Mouse (Mus musculus) ES-CJ7 (cell line): ENCODE results near the gene Irx4.

ENCODE experiments used
- DNase-seq: peaks from one replicate; pipeline ENCODE4 v3.0.0; 2011; ENCODE audit warnings: low read depth, low spot score

Gene Irx4

GRCm38 (mm10) chr13:73269891-73270290 lies 9.6 kb downstream of the Irx4 start:
- DNase-seq = no peak

- DNase-seq = no peak
These were observed 10.3 kb downstream of the Irx4 start for GRCm38 (mm10) chr13:73270451-73271081.

GRCm38 (mm10) chr13:73271336-73272242 lies 11.3 kb downstream of the Irx4 start:
- no peak for DNase-seq

- DNase-seq = no peak
These were observed 12.6 kb downstream of the Irx4 start for GRCm38 (mm10) chr13:73272794-73273282.

DNA sequence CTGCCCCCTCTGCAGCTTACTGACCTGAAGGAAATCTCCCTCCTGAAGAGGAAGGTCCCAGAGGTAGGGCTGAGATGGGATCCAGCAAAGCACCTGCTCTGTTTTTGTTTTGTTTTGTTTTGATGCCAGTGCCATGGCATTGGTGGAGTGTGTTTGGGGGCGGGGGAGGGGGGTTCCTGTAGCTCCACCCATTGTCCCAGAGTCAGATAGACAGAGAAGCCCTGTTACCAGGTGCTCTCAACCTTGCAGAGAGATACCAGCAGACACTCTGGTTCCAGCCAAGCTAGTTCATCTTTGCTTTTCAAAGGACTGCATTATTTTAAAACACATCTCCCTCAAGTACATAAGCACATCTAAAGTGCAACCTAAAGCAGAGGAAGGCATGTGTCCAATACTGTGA lies 13.3 kb downstream of the Irx4 start:
- no peak for DNase-seq

DNA sequence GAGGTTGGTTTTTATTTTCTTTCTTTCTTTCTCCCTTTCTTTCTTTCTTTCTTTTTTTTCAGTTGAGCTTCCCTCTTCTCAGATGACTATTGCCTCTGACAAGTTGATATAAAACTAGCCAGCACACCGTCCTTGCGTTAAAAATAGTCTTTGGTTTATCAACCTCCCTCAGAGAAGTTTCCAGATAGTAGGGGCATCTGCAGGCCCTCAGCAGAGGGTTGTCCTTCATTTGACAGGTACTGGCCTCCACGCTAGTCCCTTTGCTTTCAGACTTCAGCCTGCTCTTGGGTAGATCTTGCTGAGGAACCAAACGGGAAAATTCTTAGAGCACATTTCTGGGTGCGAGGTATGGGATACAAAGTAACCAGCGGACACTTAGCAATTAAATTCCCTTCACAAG lies 17.1 kb downstream of the Irx4 start:
- DNase-seq = no peak

- DNase-seq = no peak
These were observed 17.5 kb downstream of the Irx4 start for GRCm38 (mm10) chr13:73277797-73278196.

DNA sequence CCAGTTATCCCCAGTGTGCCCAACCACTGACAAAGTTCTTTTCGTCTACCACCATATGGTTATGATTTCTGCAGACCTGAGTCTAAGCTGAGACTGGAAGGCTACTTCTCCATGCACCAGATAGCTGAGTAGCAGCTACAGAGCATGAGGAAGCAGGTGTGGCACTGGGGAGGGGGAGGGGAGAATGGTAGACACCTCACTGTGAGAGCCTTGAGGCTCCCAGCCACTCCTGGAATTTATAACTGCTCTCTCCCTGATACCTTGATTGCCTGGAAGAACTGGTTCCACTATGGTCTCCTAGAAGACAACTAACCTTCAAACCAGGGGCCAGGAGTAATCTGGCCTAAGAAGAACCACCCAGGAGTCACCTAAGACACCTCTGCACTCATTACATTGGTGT lies 18.9 kb downstream of the Irx4 start:
- DNase-seq = no peak

DNA sequence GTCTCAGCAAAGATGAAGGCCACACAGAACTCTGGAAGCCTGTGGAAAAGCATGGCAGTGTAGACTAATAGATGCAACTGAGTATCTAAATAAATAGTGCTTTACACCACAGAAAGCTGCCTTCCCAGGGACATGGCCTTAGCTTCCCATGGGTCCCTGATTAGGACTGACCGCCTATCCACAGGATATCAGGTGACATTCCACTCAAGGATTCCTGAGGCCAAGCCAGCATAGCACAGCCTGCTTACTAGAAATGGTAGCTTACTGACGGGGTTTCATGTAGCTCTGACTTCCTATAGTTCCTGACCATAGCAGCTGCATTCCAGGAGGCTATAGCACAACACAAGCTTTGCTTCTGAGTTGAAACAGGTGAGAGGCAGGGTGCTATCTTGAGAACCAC lies 22.1 kb downstream of the Irx4 start:
- no peak for DNase-seq

DNA sequence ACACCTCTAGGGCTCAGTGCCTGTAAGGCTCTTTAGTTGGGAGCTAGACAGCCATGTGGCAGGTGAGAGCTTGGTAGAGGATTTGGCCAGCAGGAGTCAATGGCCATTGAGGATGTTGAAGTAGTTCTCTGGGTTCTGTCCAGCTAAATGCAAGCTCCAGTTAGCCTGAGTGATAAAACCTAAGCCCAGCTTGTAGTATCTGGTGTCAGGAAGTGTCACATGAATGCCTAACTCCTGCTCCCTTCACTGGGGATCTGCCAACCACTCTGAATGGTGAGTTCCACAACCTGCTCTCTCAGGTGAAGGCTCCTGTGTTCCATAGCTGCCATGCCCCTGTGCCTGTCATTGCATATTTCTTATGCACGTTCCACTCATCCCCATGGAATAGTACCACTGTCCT lies 23.3 kb downstream of the Irx4 start:
- no peak for DNase-seq

- DNase-seq = no peak
These were observed 29.9 kb downstream of the Irx4 start for GRCm38 (mm10) chr13:73290206-73290605.

DNA sequence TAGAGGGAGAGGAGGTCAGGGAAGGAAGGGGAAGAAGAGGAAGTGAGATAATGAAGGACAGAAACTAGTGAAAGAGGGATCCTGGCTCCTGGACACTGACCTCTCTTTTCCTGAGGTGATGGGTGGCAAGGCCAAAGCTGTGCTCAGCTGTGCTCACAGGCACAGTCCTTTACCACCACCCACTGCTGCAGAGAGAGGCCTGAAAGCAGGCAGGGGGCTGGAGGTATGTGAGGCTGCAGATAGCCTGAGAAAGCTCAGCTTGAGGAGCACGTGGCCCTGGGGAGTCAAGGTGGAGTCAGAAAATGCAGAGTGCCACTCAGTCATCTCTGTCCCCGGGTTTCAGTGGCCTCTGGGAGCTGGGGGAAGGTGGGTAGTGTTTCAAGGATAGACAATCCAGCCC lies 30.8 kb downstream of the Irx4 start:
- no peak for DNase-seq

DNA sequence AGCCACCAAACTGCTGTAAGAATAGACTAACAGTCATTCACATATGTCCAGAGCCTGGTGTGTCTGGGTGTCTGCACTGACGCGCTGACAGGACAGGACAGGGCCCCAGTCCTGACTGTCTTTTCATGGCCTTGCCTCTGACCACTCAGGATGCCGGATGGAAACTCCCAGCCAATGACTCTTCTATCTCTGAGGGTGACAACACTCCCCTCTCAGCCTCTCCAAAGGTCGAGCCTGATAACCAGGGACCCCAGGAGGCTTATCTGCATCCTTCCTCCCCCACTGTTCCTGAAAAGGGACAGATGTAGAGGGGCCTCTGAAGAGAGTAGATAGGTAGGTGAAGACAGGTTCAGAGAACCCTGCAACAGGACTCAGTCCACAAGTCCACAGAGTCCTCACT lies 38.4 kb downstream of the Irx4 start:
- no peak for DNase-seq

DNA sequence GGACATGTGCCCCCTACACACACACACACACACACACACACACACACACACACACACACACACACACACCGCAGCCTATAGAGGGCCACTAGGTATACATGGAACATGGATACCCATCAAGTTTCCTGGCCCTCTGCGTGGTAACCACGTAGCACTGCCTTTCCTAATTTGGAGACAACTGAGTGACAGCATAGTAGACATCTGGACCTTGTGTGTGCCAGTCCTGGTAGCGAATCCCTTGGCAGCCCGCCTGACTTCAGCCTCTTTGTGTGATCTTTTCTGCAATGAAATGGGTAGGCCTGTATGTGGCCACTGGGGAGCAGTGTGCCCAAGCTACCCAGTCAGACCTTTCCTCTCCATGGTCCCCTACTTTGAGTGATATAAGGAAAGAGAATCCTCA lies 39.0 kb downstream of the Irx4 start:
- no peak for DNase-seq

GRCm38 (mm10) chr13:73304729-73305128 lies 44.5 kb downstream of the Irx4 start:
- no peak for DNase-seq

GRCm38 (mm10) chr13:73305398-73306084 lies 45.3 kb downstream of the Irx4 start:
- DNase-seq = no peak

GRCm38 (mm10) chr13:73306085-73306410 lies 45.8 kb downstream of the Irx4 start:
- DNase-seq = peak; percentile 25

- DNase-seq = no peak
These were observed 46.2 kb downstream of the Irx4 start for GRCm38 (mm10) chr13:73306430-73306829.

- peak; percentile 68 for DNase-seq
These were observed 50.1 kb downstream of the Irx4 start for GRCm38 (mm10) chr13:73310183-73310929.
